Mouse (Mus musculus) E14TG2a.4 (cell line): ENCODE measurements at regions not wholly inside any gene's neighbourhood (a gene's known extent, or its start where the extent isn't known, plus 50 kb on each side); places are given as distances from the start of the nearest gene placed in this dataset.

Experiments used
- CTCF ChIP-seq: conservative IDR thresholded peaks from 2 replicates; pipeline ENCODE4 v1.5.1; 2014; ENCODE audit warnings: low read length
- NANOG ChIP-seq: IDR thresholded peaks from 2 replicates; pipeline ENCODE4 v1.6.1; 2014; ENCODE audit warnings: borderline replicate concordance, low read length, mixed read lengths
- POU5F1 ChIP-seq: IDR thresholded peaks from 2 replicates; pipeline ENCODE4 v1.6.1; 2014; ENCODE audit warnings: low read length, borderline replicate concordance

DNA sequence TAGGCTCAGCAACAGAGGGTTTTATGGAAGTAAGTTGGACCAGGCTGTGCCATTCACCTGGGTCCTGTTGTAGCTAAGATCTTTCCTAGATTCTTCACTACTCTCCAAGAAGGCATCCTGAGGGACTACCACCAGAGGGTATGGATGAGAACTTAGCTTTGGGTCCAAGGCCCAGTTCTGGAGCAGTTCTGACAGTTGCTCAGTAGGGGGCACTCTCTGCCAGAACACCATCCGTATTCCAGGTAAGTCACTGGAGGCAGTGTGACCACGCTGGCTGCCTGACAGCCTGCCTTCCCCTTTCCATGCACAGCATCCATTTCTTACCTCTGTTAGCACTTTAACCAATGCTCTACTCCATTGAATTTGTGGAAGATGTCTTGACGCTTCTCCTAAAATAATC, 533.2 kb downstream of the Zfp704 start:
- TF ChIP-seq CTCF (peak; percentile 75), POU5F1 (no peak), NANOG (no peak)
